Mouse (Mus musculus) liver, adult 2 months (tissue): ENCODE measurements around the gene Sh3tc1. TPM values are rescaled to one million over a fixed set of nuclear protein-coding genes. Genes with fewer than 3 reads are reported as not detected.

Experiments used
- DNase-seq: peaks from one replicate; pipeline ENCODE4 v3.0.0-alpha.2; 2011; ENCODE audit warnings: low read depth, low spot score; ENCODE audit errors: extremely low read depth
- H3K27ac ChIP-seq: fragments of 200-500 bp; replicated peaks from 2 replicates; pipeline ENCODE4 v1.5.1; 2012; ENCODE audit warnings: low read depth, mild to moderate bottlenecking, control low read depth, inconsistent platforms, low read length; ENCODE audit not compliant: insufficient read depth
- H3K27me3 ChIP-seq: fragments of 200-500 bp; 2 replicates; pipeline ENCODE4 v1.6.1; 2012; ENCODE audit warnings: mild to moderate bottlenecking, moderate library complexity, low read length, inconsistent platforms; ENCODE audit not compliant: control insufficient read depth, insufficient read depth
- H3K36me3 ChIP-seq: fragments of 200-500 bp; 2 replicates; pipeline ENCODE4 v1.6.1; 2012; ENCODE audit warnings: low read length, inconsistent platforms; ENCODE audit not compliant: control insufficient read depth, insufficient read depth
- H3K4me1 ChIP-seq: fragments of 200-500 bp; 2 replicates; pipeline ENCODE4 v1.6.1; 2011; ENCODE audit warnings: low read length; ENCODE audit not compliant: control insufficient read depth, insufficient read depth
- H3K4me3 ChIP-seq: fragments of 200-500 bp; 2 replicates; pipeline ENCODE4 v1.5.1; 2011; ENCODE audit warnings: low read depth, mild to moderate bottlenecking, control low read depth, low read length, moderate library complexity; ENCODE audit not compliant: insufficient read depth
- H3K79me2 ChIP-seq: fragments of 200-500 bp; 2 replicates; pipeline ENCODE4 v1.6.1; 2012; ENCODE audit warnings: inconsistent platforms, mild to moderate bottlenecking, low read length, moderate library complexity; ENCODE audit not compliant: control insufficient read depth, insufficient read depth
- H3K9ac ChIP-seq: fragments of 200-500 bp; 2 replicates; pipeline ENCODE4 v1.6.1; 2012; ENCODE audit warnings: low read depth, mild to moderate bottlenecking, control low read depth, inconsistent platforms, low read length
- CTCF ChIP-seq: fragments of 200-500 bp; IDR thresholded peaks from 2 replicates; pipeline ENCODE4 v1.5.1; 2011; ENCODE audit warnings: low read depth, low read length, control low read depth
- POLR2A ChIP-seq: fragments of 200-500 bp; IDR thresholded peaks from 2 replicates; pipeline ENCODE4 v1.6.1; 2011; ENCODE audit warnings: low read length, control low read depth; ENCODE audit not compliant: insufficient read depth; ENCODE audit errors: extremely low read depth
- WGBS: fragments of 180-500 bp; shearing (Covaris S2); methylation state at CpG from one replicate; pipeline ENCODE4 v1.1.7; 2018; 5-methylcytosine and 5-hydroxymethylcytosine counted together
- polyA plus RNA-seq: library from polyadenylated mRNA; depleted of rRNA; stranded (reverse); fragments of >200 nt; gene quantifications from 2 replicates; pipeline ENCODE4 v1.2.3, GENCODE M21; 2012
- total RNA-seq: library from RNA; depleted of rRNA; stranded (reverse); fragments of >200 nt; gene quantifications from 2 replicates; pipeline ENCODE4 v1.2.3, GENCODE M21; 2014

The Sh3tc1 gene
- total and polyA plus RNA-seq, 2 experiments: 3.0 to 5.2 TPM

GRCm38 (mm10) chr5:35693638-35694037, 46.1 kb downstream of the Sh3tc1 start:
- no peak for DNase-seq
- no peaks in the 10 kb centered on the region for H3K79me2 ChIP-seq
- WGBS: 76% methylated on average over 4 of the region's 4 CpGs
- H3K27me3 ChIP-seq: no peaks in the 10 kb centered on the region
- H3K4me1 ChIP-seq: no peaks in the 10 kb centered on the region
- H3K9ac ChIP-seq: no peak overlapping the region
- no peaks in the 10 kb centered on the region for H3K36me3 ChIP-seq
- TF ChIP-seq CTCF (no peak), POLR2A (no peak)
- H3K27ac ChIP-seq: no peak overlapping the region
- H3K4me3 ChIP-seq: no peak overlapping the region

GRCm38 (mm10) chr5:35691246-35691645, 48.5 kb downstream of the Sh3tc1 start:
- H3K36me3 ChIP-seq: no peaks in the 10 kb centered on the region

DNA sequence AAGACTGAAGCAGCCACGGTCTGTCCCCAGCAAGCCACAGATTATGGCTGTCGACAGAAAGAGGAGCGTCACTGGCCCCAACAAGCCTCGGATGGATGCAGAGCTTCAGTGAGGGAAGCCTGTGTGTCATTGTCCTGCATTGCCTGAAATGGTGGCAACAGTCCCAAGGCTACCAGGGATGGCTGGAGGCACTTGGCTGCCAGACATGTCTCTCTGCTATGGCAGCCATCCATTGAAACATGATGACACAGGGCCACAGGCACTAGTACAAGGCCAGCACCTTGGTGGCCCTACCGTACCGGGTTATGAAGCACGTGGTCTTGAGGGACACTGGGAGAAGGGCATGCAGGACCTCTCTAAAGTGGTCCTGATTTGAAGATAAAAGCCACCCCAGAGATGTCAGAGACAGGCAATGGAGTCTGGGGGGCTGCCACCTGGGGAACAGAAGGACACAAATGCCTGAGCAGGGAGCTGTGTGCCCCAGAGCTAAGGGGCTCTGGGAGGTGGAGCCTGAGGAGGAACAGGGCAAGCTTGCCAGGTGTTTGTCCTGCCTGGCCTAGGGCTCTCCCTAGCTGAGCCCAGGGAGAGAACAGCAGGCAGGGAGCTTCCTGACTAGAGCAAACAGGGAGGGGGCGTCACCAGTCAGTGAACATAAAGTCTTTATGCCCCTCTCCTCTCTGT, 49.2 kb downstream of the Sh3tc1 start:
- no peaks in the 10 kb centered on the region for H3K4me1 ChIP-seq
- no peaks in the 10 kb centered on the region for H3K27me3 ChIP-seq
- H3K9ac ChIP-seq: no peak overlapping the region
- no peak overlapping the region for H3K27ac ChIP-seq
- peak; percentile 86 for DNase-seq
- WGBS: 40% methylated on average over 8 of the region's 8 CpGs
- TF ChIP-seq CTCF (no peak), POLR2A (no peak)
- no peaks in the 10 kb centered on the region for H3K79me2 ChIP-seq
- no peaks in the 10 kb centered on the region for H3K36me3 ChIP-seq
- no peak overlapping the region for H3K4me3 ChIP-seq

More at GRCm38 (mm10) chr5:35691246-35691645, 48.5 kb downstream of the Sh3tc1 start:
- no peak for TF ChIP-seq CTCF
- no peak for TF ChIP-seq POLR2A
- Histone ChIP-seq H3K4me3 (no peak overlapping the region), H3K27me3 (no peaks in the 10 kb centered on the region), H3K27ac (no peak overlapping the region), H3K79me2 (no peaks in the 10 kb centered on the region), H3K9ac (no peak overlapping the region), H3K4me1 (no peaks in the 10 kb centered on the region)
- no peak for DNase-seq
- WGBS: 59% methylated on average over 11 of the region's 11 CpGs

- Histone ChIP-seq H3K79me2 (no peaks in the 10 kb centered on the region), H3K27ac (no peak overlapping the region), H3K27me3 (no peaks in the 10 kb centered on the region), H3K9ac (no peak overlapping the region), H3K4me1 (no peaks in the 10 kb centered on the region), H3K4me3 (no peak overlapping the region), H3K36me3 (no peaks in the 10 kb centered on the region)
- no peak for DNase-seq
- TF ChIP-seq POLR2A (no peak), CTCF (no peak)
These were observed 50.4 kb downstream of the Sh3tc1 start for GRCm38 (mm10) chr5:35689374-35689773.

GRCm38 (mm10) chr5:35688851-35689250, 50.9 kb downstream of the Sh3tc1 start:
- H3K4me1 ChIP-seq: no peaks in the 10 kb centered on the region

GRCm38 (mm10) chr5:35687098-35687497, 52.7 kb downstream of the Sh3tc1 start:
- TF ChIP-seq CTCF (no peak), POLR2A (no peak)
- Histone ChIP-seq H3K79me2 (no peaks in the 10 kb centered on the region), H3K9ac (no peak overlapping the region), H3K4me1 (no peaks in the 10 kb centered on the region), H3K27me3 (no peaks in the 10 kb centered on the region), H3K4me3 (no peak overlapping the region), H3K36me3 (no peaks in the 10 kb centered on the region), H3K27ac (no peak overlapping the region)
- DNase-seq: no peak
- WGBS: 79% methylated on average over 5 of the region's 5 CpGs

More at GRCm38 (mm10) chr5:35688851-35689250, 50.9 kb downstream of the Sh3tc1 start:
- Histone ChIP-seq H3K79me2 (no peaks in the 10 kb centered on the region), H3K27ac (no peak overlapping the region), H3K4me3 (no peak overlapping the region), H3K36me3 (no peaks in the 10 kb centered on the region), H3K27me3 (no peaks in the 10 kb centered on the region), H3K9ac (no peak overlapping the region)
- DNase-seq: peak; percentile 12
- no peak for TF ChIP-seq POLR2A
- 83% methylated on average over 2 of the region's 2 CpGs for WGBS
